Mouse (Mus musculus) cerebellum, adult 2 months (tissue): ENCODE results near the gene Tenm3. TPM values are rescaled to one million over a fixed set of nuclear protein-coding genes. Genes with fewer than 3 reads are reported as not detected.

Experiments
- DNase-seq, 2 experiments: peaks; one replicate each; pipeline ENCODE4 v3.0.0; 2021
- H3K27ac ChIP-seq: fragments of 200-500 bp; 2 replicates; pipeline ENCODE4 v1.5.1; 2012; ENCODE audit warnings: low read length, control low read depth, inconsistent platforms; ENCODE audit not compliant: insufficient read depth
- H3K27me3 ChIP-seq: fragments of 200-500 bp; 2 replicates; pipeline ENCODE4 v1.6.1; 2012; ENCODE audit warnings: inconsistent platforms, mild to moderate bottlenecking, low read length, moderate library complexity; ENCODE audit not compliant: control insufficient read depth, insufficient read depth
- H3K4me1 ChIP-seq: fragments of 200-500 bp; 2 replicates; pipeline ENCODE4 v1.6.1; 2011; ENCODE audit warnings: low read length; ENCODE audit not compliant: control insufficient read depth, insufficient read depth
- H3K4me3 ChIP-seq: fragments of 200-500 bp; replicated peaks from 2 replicates; pipeline ENCODE3; 2011; ENCODE audit warnings: mild to moderate bottlenecking, low read depth, low read length, control low read depth; ENCODE audit not compliant: insufficient read depth
- CTCF ChIP-seq: fragments of 200-500 bp; IDR thresholded peaks from 2 replicates; pipeline ENCODE4 v1.5.1; 2011; ENCODE audit warnings: low read depth, mild to moderate bottlenecking, control low read depth, low read length, moderate library complexity, borderline replicate concordance; ENCODE audit not compliant: insufficient read depth
- POLR2A ChIP-seq: fragments of 200-500 bp; IDR thresholded peaks from 2 replicates; pipeline ENCODE4 v1.6.1; 2011; ENCODE audit warnings: low read length, control low read depth, borderline replicate concordance; ENCODE audit not compliant: insufficient read depth
- WGBS: fragments of 180-500 bp; shearing (Covaris S2); methylation state at CpG from one replicate; pipeline ENCODE4 v1.1.7; 2018; 5-methylcytosine and 5-hydroxymethylcytosine counted together
- polyA plus RNA-seq: library from polyadenylated mRNA; depleted of rRNA; stranded (reverse); fragments of >200 nt; gene quantifications from 2 replicates; pipeline ENCODE4 v1.2.3, GENCODE M21; 2012

Gene Tenm3
- polyA plus RNA-seq, 1 experiment: 6.2 TPM

GRCm38 (mm10) chr8:48572941-48573340 lies 270.8 kb downstream of the Tenm3 start:
- WGBS: 65% methylated on average over 1 of the region's 1 CpGs
- H3K4me3 ChIP-seq: no peak overlapping the region
- H3K4me1 ChIP-seq: no peaks in the 10 kb centered on the region
- DNase-seq: no peak
- H3K27ac ChIP-seq: no peak overlapping the region
- TF ChIP-seq CTCF (no peak), POLR2A (no peak)
- no peaks in the 10 kb centered on the region; the same call in 1 of the 2 replicates for H3K27me3 ChIP-seq

GRCm38 (mm10) chr8:48572345-48572744 lies 271.4 kb downstream of the Tenm3 start:
- no peaks in the 10 kb centered on the region for H3K4me1 ChIP-seq
- no peak for DNase-seq
- no peak overlapping the region for H3K4me3 ChIP-seq
- no peak for TF ChIP-seq CTCF
- no peak for TF ChIP-seq POLR2A
- 96% methylated on average over 2 of the region's 2 CpGs for WGBS
- H3K27me3 ChIP-seq: no peaks in the 10 kb centered on the region; the same call in 1 of the 2 replicates
- no peak overlapping the region for H3K27ac ChIP-seq

- 36% methylated on average over 4 of the region's 4 CpGs for WGBS
- TF ChIP-seq CTCF (no peak), POLR2A (no peak)
- Histone ChIP-seq H3K27me3 (no peaks in the 10 kb centered on the region), H3K27ac (no peak overlapping the region), H3K4me3 (no peak overlapping the region), H3K4me1 (no peaks in the 10 kb centered on the region)
- DNase-seq: no peak
Observed at GRCm38 (mm10) chr8:48568608-48569007, 275.1 kb downstream of the Tenm3 start.

- WGBS: 49% methylated on average over 10 of the region's 10 CpGs
- TF ChIP-seq POLR2A (no peak), CTCF (no peak)
- Histone ChIP-seq H3K4me3 (no peak overlapping the region), H3K27ac (no peak overlapping the region), H3K27me3 (no peaks in the 10 kb centered on the region), H3K4me1 (no peaks in the 10 kb centered on the region)
- DNase-seq: no peak
Observed at GRCm38 (mm10) chr8:48567929-48568607, 275.7 kb downstream of the Tenm3 start.

- Histone ChIP-seq H3K27ac (no peak overlapping the region), H3K27me3 (no peaks in the 10 kb centered on the region; the same call in 1 of the 2 replicates), H3K4me1 (no peaks in the 10 kb centered on the region), H3K4me3 (no peak overlapping the region)
- TF ChIP-seq CTCF (no peak), POLR2A (no peak)
- WGBS: 82% methylated on average over 9 of the region's 9 CpGs
- DNase-seq: no peak
Observed at GRCm38 (mm10) chr8:48560227-48560626, 283.5 kb downstream of the Tenm3 start.

- under 1% methylated on average over 55 of the region's 55 CpGs for WGBS
- H3K27me3 ChIP-seq: no peaks in the 10 kb centered on the region; the same call in 1 of the 2 replicates
- H3K4me1 ChIP-seq: no peaks in the 10 kb centered on the region
- TF ChIP-seq POLR2A: no peak
- no peak for TF ChIP-seq CTCF
- H3K27ac ChIP-seq: no peak overlapping the region
- H3K4me3 ChIP-seq: peak overlapping the region; percentile 56
- DNase-seq: peak; percentile 38 to 47
Observed at GRCm38 (mm10) chr8:48555546-48556141, 288.1 kb downstream of the Tenm3 start.

GRCm38 (mm10) chr8:48554762-48555545 lies 288.8 kb downstream of the Tenm3 start:
- WGBS: under 1% methylated on average over 81 of the region's 86 CpGs
- Histone ChIP-seq H3K27me3 (no peaks in the 10 kb centered on the region; the same call in 1 of the 2 replicates), H3K4me3 (peak overlapping the region; percentile 56), H3K27ac (no peak overlapping the region), H3K4me1 (no peaks in the 10 kb centered on the region)
- peak; percentile 57 to 58 for DNase-seq
- TF ChIP-seq CTCF (no peak), POLR2A (no peak)

- 12% methylated on average over 9 of the region's 9 CpGs for WGBS
- Histone ChIP-seq H3K27me3 (no peaks in the 10 kb centered on the region; the same call in 1 of the 2 replicates), H3K4me3 (no peak overlapping the region), H3K4me1 (no peaks in the 10 kb centered on the region), H3K27ac (no peak overlapping the region)
- DNase-seq: no peak
- no peak for TF ChIP-seq POLR2A
- TF ChIP-seq CTCF: no peak
Observed at GRCm38 (mm10) chr8:48553791-48554288, 289.9 kb downstream of the Tenm3 start.
